Mouse (Mus musculus) lung, postnatal 4 days (tissue): ENCODE data around the gene C530008M17Rik.

Experiments
- DNase-seq, 2 experiments: peaks; one replicate each; pipeline ENCODE4 v3.0.0; 2021

The C530008M17Rik gene

DNA sequence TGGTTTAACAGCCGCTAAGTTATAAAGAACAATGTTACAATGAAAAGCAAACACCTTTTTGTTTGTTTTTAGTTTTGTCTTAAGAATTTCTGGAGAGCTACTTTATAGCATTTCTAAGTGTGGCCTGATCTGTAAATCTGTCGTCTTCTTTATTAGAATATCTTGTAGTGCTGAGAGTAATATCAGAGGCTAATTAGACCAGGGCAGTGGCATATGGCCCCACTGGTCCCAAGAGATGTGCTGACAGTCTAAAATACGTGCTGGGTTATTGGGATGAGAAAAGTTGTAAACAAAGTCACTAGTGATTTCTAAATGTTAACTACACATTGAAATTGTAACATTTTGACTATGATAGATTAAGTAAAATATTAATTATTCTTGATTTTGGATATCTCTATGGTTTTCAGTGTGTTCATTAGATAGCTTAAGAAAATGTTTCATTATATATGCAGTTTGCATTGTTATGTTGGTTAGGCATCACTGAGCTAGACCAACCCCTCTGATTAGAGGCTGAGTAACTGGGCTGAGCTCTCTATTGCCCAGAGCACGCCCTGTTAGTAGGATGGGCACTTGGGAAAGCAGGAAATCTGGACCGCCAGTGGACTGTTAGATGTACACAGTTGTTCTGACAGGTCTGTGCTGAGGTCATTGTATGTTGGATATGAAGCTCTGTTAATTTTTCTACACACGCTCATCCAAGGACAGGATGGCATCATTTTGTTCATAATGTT, 9.9 kb downstream of the C530008M17Rik start:
- no peak for DNase-seq

DNA sequence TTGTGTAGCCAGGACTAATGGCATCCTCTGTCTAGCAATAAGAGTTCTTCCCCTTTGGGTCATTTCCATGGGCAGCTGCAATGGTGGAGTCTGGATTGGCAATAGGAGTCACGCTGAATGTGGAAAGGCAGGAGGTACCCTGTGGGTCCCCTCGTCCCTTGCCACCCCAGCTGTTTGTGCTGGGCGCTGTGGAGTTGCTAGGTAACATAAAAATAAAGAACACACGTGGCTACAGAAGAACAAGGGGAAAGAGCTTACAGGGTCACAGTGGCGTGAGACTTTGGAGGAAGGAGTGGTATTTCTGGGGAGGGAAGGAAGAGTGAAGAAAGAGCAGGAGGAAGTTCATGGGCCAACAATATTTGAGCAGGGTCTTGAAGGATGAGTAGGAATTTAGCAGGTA, 11.8 kb downstream of the C530008M17Rik start:
- peak in 1 of 2 experiments; percentile 14 for DNase-seq

DNA sequence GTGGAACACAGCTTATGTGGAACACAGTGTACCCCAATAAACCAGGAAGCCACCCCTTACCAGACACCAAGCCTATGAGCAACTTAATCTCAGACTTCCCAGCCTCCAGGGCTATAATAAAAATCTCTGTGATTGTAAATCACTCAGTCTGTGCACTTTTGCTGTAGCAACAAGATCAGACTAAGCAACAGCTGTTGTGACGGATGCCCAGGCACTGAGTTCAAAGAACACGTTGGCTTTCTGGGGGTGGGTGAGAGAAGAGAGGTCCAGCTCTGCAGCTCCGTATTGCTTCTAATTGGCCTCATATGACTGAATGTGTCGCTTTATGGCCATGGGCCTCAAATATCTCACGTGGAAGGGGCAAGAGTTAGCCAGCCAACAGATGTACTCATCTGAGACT, 12.2 kb downstream of the C530008M17Rik start:
- DNase-seq, result no peak

DNA sequence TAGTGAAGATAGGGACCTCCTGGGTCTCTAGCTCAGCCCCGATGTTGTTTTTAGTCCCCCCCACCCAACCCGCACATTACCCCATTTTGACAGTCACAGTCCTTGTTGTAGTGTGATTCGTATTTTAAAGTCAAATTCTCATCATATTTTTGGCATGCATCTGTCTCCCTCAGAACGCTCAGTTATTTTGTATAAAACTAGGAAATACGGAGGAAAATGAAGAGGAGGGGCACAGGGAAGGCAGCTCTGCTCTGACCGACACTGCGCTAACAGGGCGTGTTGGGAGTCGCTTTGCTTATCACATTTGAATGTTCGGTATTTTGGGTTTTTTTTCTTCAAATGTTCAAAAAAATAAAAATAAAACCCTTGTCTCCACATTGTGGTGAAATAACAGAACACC, 13.9 kb downstream of the C530008M17Rik start:
- no peak for DNase-seq

DNA sequence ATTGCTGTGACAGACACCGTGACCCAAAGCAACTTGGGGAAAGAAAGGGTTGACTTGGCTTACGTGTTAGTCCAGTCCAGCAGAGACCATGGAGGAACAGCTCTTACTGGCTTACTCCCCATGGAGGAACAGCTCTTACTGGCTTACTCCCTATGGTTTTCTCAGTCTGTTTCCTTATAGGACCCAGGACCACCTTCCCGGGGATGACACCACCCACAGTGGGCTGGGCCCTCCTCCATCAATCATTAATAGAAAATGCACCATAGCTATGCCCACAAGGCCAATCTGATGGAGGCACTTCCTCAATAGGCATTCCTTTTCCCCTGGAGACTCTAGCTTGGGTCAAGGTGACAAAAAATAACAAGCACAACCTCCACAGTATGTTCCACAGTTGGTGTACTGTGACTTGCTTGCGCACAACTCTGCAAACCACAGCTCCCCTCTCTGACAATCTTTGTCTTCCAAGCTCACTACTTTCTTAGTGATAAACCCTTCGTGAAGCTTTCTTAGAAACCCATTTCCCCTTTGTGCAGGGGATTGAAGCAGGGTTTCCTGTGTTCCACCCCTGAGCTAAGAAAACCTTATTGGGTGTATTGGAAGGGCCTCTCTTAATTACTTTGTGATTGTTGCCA, 17.8 kb downstream of the C530008M17Rik start:
- no peak for DNase-seq

DNA sequence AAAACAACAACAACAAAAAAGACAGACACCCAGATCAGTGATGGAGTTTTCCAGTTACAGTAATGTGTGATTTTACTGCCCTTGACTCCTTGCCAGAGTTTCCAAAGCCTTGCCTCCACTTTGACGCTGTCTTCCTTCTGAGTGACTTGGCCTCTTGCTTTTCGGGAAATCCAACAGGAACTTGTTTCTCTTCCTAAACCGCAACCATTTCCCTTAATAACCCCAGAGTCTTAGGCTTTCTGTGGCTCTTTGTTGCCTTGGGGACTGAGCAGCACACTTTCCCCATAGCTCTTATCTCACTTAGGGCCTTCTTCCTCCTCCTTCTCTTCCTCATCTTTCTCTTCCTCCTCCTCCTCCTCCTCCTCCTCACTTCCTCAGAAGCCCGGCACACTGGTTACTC, 19.1 kb downstream of the C530008M17Rik start:
- DNase-seq, result no peak

DNA sequence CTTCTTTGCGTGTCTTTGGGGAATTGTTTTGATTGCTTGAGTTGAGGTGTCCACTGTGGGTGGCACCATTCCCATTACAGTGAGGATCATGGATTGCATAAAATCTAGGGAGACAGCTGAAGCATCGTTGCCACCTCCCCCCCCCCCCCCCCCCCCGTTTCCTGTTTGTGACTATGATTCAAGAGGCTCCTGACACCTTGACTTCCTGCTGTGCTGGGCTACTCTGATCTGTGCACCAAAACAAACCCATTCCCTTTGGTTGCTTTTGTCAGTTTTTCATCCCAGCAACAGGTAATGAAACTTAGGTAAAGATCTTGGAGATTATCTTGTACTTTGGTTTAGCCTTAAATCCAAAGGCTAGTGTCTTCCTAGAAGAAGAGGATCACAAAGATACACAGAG, 24.6 kb downstream of the C530008M17Rik start:
- DNase-seq, result no peak

DNA sequence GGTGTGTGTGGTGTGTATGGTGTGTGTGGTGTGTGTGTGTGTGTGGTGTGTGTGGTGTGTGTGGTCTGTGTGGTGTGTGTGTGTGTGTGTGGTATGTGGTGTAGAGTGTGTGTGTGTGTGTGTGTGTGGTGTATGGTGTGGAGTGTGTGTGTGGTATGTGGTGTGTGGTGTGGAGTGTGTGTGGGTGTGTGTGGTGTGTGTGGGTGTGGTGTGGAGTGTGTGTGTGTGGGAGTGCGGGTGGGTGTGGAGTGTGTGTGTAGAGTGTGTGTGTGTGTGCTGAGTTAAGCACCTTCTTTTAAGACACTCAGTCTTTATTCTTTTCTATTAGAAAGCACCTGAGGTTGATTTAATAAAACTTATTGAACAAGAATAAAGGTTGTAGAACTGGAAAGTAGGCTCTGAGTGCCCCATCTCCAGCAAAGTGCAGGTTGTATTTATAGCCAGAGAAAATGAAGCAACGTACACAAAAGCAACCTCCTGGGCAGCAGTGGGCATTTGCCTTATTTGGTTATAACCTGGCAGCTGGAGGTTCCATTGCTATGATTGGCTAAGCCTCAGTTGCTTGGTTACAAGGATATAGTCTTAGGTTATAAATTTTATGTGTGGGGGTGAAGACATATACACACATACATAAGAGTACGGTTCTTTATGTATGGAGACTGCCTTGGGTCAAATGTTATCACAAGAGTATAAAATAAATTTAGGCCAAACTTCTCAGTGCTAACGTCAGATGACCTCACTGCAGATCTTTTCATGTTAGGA, 25.8 kb downstream of the C530008M17Rik start:
- DNase-seq, result no peak

DNA sequence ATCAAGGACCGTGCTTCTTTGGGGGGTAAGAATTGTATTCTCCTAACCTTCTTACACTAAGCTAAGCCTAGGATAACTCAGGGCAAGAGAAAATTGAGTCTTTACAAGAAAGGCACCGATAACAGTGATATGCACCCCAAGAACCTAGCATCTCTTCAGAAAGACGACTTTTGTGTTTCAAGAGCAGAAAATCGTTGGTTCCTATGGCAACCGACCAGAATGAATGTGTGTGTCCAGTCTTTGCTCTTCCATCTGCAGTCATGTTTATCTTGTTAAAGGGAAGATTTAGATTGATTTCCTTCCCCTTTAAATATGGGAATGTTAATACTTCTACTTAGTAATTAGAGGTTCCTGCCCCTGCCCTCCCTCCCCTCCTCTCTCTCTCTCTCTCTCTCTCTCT, 27.1 kb downstream of the C530008M17Rik start:
- no peak for DNase-seq

DNA sequence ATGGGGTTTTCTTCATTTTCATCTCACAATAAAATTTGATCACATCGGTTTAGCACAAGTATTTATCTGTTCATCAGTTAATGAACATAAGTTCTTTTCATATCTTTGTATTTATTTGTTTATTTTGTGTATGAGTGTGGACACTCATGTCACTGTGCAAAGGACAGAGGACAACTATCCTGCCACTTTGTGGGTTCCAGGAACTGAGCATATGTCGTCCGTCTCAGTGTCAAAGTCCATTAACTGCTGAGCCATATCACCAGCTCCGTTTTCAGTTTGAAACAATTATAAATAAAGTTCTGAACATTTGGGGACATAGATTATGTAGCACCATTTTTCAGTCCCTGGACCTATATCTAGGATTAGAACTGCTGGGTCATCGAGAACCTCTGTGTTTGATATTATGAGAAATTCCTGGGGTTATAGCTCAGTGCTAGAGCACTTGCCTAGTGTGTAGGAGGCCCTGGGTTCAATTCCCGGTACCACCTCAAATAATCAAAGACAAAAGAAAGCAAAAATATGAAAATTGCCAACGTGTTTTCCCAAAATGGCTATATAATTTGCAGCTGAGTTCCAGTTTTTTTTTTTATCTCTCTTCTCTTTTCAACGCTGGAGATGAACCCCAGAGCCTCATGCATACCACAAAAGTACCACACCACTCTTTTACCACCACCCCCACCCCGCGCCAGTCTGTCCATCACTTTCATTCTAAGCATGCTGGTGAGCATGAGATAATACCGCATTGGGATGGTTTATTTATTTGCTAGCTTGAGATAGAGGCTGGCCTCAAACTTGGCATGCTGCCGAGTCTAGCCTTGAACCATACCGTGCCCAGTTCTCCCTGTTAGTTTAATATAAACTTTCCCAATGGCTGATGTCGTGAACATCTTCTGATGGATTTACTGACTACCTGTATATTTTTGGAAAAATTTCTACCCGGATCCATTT, 28.6 kb downstream of the C530008M17Rik start:
- DNase-seq, result no peak

DNA sequence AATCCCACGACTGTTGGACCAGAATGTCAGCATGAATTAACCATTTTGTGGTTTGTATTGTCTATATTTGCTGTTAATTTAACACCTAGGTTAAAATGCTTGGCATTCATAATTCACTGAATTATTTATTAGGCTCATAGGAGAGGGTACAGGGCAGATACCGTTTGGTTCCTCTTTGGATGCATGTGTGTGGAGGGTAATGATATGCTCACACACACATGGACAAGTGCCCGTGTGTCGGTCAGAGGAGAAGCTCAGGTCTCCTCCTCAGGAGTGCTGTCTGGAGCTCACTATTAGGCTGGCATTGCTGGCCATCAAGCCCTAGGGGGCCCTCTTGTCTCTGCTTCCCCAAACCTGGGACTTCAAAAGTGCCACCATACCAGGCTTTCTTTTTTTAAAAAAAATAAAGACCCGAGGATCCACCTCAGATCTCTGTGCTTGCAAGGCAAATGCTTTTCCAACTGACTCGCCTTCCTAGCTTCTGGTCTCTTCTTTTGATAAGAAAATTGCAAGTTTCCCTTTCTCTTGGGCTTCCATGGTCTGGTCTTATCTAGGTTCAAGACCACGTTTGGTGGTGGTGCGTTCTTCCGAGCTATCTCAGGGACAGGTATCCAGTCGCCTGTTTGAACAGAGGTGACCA, 31.8 kb downstream of the C530008M17Rik start:
- DNase-seq, result no peak

DNA sequence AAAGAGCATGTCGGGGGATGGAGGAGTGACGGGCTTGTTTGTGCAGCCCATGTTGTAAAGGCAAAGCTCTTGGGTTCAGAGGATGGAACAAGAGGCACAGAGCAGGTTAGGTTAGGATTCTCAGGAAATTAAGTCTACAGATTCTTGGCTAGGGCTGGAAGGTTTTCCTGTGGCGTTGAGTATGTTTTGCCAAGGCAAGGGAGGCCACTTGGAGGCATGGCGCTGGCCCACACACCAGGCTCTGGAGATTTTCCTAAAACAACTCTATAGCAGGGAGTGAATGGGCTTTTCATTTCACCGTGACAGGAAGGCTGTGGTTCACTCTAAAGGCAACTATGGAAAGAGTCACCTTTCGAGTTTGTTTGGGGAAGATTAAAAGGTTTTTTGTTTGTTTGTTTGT, 32.3 kb downstream of the C530008M17Rik start:
- no peak for DNase-seq

DNA sequence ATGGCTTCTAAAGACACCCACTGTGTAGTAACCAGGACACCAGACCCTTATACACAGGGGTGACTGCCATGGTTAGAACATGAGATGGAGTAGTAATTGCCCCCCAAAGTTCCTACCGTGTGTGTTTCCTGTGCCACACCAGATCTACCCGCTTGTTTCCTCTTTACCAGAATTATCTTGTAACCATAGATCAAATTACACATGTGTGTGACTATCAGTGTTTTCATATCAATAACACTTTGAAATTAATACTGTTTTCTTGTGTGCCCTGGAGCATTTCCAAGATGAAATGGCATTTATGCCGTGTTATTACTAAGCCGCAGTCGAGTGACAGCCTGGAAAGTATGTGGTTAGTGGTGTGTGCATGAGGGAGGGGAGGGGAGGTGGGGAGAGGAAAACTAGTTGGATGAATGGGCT, 33.9 kb downstream of the C530008M17Rik start:
- no peak for DNase-seq

DNA sequence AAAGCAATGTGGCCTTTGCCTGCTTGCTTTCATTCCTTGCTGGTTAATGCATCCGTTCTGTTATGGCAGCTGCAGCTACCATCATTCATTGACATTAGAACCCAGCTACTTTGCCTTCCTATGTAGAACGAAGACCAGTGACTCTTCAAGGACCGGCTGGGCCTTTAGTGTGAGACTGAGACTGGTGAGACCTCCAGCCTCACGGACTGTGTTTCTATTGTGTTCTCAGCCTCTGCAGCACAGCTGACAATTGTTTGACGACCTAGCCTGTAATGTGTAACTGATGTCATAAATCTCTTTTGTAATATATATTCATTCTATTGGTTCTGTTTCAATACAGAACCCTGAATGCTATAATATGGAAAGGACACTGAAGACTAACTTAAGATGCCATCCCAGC, 34.9 kb downstream of the C530008M17Rik start:
- no peak for DNase-seq

DNA sequence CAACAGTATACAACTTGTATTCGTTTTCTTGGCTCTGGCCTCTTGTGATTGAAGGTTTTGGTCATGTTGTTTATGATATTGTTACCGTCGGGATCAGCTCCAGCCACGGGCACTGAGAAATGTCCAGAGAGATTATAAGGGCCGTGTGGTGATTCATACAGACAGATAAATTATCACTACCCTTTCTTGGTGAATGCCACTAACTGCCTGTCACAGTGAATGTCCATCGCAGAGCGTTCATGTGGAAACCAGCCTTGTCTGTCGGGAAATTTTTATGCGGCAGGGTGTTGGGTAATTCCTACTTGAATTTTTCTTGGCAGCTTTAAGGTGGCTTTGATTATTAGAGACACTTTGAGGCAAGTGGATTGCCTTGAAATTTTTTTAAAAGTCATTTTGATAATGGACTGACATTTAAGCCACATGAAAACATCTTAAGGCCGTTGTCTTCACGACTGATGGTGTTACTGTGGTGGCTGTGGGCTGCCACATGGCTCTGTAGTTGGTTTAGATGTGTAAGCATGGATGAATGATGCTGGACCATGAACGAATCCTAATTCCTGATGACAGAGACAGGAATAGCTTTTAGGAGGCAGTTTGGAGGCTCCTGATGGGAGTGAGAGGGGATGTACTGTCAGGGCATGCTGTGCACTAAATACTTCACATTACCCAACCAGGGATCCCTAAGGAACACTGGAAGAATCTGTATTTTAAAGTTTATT, 35.6 kb downstream of the C530008M17Rik start:
- DNase-seq, result no peak

DNA sequence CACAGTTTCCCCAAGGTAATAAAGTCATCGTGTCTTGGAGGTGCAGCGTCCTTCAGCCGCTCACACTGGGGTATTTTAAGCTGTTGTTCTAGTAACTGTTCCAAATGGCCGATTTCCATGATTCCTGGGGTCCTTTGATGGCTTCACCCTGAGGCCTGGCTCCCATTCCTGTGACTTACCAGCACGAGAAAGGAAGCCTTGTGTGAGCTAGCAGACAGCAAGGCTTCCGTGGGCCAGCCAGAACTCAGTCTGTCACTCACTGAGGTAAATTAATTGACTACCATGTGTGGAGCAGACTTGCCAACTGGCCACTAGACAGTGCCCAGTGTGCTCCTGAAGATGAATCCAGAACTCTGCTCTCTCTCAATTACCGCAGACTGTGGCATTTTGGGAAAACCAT, 41.2 kb downstream of the C530008M17Rik start:
- DNase-seq, result no peak

DNA sequence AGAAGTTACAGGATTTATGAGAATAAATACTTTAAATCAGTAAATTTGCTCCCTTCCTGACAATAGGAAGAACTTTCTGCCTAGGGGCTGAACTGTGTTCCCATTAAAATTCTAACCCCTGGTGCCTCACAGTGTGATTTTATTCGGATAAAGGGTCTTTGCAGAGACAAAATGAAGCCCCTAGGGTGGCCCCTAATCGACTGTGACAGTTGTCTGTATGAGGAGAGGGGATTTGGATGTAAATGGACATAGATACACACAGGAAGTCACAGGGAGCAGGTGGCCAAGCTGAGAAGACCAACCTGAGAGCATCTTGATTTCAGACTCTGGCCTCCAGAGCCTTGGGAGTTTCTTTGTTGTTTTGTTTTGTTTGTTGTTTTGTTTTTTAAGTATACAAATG, 41.9 kb downstream of the C530008M17Rik start:
- DNase-seq, result no peak

DNA sequence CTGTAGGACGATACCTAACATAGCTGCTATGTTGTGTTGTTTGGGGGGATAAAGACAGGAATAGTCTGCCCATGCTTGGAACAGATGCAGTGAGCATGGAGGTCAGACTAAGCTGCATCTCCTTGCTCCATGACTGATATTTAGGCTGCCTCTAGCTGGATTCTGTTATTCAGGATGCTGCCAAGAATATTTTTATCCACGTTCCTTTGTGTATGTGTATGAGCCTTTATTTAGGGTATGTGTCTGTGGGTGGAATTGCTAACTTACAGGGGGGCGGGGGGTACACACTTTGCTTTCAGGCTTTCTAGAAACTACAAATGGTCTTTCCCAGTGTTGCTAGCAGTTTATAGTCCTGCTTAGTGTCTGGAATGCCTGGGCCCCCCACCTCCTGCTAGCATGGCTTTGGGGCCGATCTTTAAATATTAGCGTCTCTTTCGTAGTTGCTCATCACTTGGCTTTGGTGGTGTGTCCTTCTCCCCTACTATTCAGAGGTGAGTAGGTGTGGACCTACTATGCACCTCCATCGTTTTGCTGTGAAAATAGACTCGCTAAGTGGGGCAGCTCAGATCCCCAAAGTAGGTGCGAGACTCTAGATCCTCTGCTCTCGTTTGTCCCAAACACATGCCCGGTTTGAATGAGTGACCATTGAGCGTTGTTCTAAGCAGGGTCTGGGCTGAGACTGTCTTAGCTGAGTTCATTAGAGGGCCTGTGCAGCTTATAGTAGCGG, 45.0 kb downstream of the C530008M17Rik start:
- DNase-seq, result no peak

DNA sequence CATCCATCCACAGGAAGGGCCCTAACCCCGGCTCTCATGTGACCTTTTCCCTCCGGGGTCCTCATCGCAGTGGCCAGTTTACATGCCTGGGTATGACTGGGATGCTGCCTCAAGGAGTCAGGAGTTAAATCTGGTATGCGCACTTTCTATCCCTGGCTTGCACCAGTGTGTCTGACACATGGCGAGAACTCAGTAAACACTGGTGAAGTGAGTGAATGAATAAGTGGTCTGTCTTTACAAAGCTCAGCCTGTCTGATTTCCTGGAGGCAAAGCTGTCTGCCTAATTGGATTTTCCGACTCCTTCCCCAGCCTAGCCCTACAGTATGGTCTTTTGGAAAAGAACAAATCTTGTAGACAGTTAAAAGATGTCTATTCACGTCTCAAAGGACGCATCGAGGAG, 45.8 kb downstream of the C530008M17Rik start:
- DNase-seq, result no peak

DNA sequence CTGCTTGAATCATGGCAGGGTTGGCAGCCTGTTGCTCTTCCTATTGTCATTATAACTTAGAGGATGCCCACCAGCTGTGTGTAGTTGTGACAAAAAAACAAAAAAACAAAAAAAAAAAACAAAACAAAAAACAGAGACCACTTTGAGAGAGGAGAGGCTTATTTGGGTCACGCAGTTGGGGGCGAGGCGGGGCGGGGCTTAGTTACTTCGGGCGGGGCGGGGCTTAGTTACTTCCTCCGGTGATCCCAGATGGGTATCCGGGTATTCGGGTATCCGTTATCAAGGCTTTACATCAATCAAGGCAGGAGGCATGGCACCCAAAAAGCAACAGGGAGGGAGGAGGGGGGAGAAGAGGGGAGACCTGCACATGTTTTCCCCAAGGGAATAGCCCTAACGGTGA, 46.3 kb downstream of the C530008M17Rik start:
- DNase-seq, result peak in 1 of 2 experiments; percentile 12
